8 mouse cellular contexts compared by ENCODE assay signal in genomic region chr2:102002408-102002973, GRCm38 (mm10).
DNase-seq lines count a peak whose midpoint lies in the region; ATAC-seq lines count a peak whose summit lies in the region.
"Had no signal": no experiment of that assay in that cellular context is flagged by ENCODE, and none has a peak within 500 bp of the region (broad histone marks: within the 10 kb centered on the region; RNA-seq: fewer than 3 reads in every experiment).

No protein-coding gene starts in this region.

- no peaks in the 10 kb centered on the region for H3K9me3 ChIP-seq in lung, embryonic 15.5 days
- no peaks in the 10 kb centered on the region for H3K9me3 ChIP-seq in forebrain, embryonic 14.5 days (replicated peaks; ENCODE audit: control insufficient read depth, low read length)
- no peaks in the 10 kb centered on the region for H3K9me3 ChIP-seq in liver, embryonic 12.5 days (replicated peaks)
- H3K9me3 ChIP-seq in stomach, embryonic 16.5 days (replicated peaks; ENCODE audit: control insufficient read depth, low read length): no peaks in the 10 kb centered on the region
- H3K9me3 ChIP-seq: liver, embryonic 13.5 days had no signal

- H3K9ac ChIP-seq in lung, embryonic 15.5 days: no peak overlapping the region
- peak overlapping the region; percentile 35; the same call in 1 of the 2 replicates for H3K9ac ChIP-seq in forebrain, embryonic 14.5 days (ENCODE audit: low read length)
- no peak overlapping the region for H3K9ac ChIP-seq in liver, embryonic 12.5 days
- no peak overlapping the region for H3K9ac ChIP-seq in stomach, embryonic 16.5 days (ENCODE audit: low read length)
- H3K9ac ChIP-seq: liver, embryonic 13.5 days had no signal

- peak; percentile 56; the same call in 1 of the 2 replicates for ATAC-seq in lung, embryonic 15.5 days (ENCODE audit: borderline replicate concordance, extremely low read depth, low FRiP score, low TSS enrichment)
- ATAC-seq in forebrain, embryonic 14.5 days: no peak
- ATAC-seq in liver, embryonic 12.5 days: no peak
- ATAC-seq in stomach, embryonic 16.5 days (ENCODE audit: insufficient read depth, low FRiP score): peak; percentile 11; the same call in 1 of the 2 replicates

- no peak for DNase-seq in lung, postnatal 25 days (ENCODE audit: low spot score)
- no peak for DNase-seq in forebrain, embryonic 14.5 days (ENCODE audit: low spot score)
- DNase-seq in c-Kit-positive CD71-positive TER-119-positive erythroid progenitor cells, embryonic 14.5 days (ENCODE audit: low spot score): no peak
- DNase-seq in spleen, postnatal 14 days (ENCODE audit: low spot score in 2 of 2): no peak
- DNase-seq: liver, embryonic 13.5 days had no signal

- H3K36me3 ChIP-seq in lung, embryonic 15.5 days: no peaks in the 10 kb centered on the region
- H3K36me3 ChIP-seq in forebrain, embryonic 14.5 days (ENCODE audit: control insufficient read depth, insufficient read depth, low read length): no peaks in the 10 kb centered on the region
- H3K36me3 ChIP-seq in liver, embryonic 12.5 days: no peaks in the 10 kb centered on the region
- H3K36me3 ChIP-seq in stomach, embryonic 16.5 days (ENCODE audit: control insufficient read depth, insufficient read depth, low read length): no peaks in the 10 kb centered on the region
- H3K36me3 ChIP-seq: liver, embryonic 13.5 days had no signal

- 31% methylated on average over 12 of the region's 12 CpGs for WGBS in lung, embryonic 15.5 days
- WGBS in forebrain, embryonic 14.5 days: 21% methylated on average over 12 of the region's 12 CpGs
- WGBS in liver, embryonic 12.5 days (ENCODE audit: insufficient replicate concordance): 33% methylated on average over 12 of the region's 12 CpGs
- WGBS in stomach, embryonic 16.5 days: 46% methylated on average over 12 of the region's 12 CpGs

- no peak overlapping the region for H3K4me3 ChIP-seq in lung, embryonic 15.5 days
- H3K4me3 ChIP-seq in forebrain, embryonic 14.5 days (ENCODE audit: low read depth, low read length): no peak overlapping the region
- no peak overlapping the region for H3K4me3 ChIP-seq in liver, embryonic 12.5 days
- no peak overlapping the region for H3K4me3 ChIP-seq in stomach, embryonic 16.5 days (replicated peaks; ENCODE audit: low read length)
- H3K4me3 ChIP-seq: liver, embryonic 13.5 days had no signal

- peak overlapping the region; percentile 36; the same call in 1 of the 2 replicates for H3K4me2 ChIP-seq in lung, embryonic 15.5 days
- peak overlapping the region; percentile 29 for H3K4me2 ChIP-seq in forebrain, embryonic 14.5 days (ENCODE audit: low read length)
- peak overlapping the region; percentile 5; the same call in 1 of the 2 replicates for H3K4me2 ChIP-seq in liver, embryonic 12.5 days
- H3K4me2 ChIP-seq in stomach, embryonic 16.5 days (ENCODE audit: low read depth, low read length): no peak overlapping the region
- H3K4me2 ChIP-seq: liver, embryonic 13.5 days had no signal

- peak overlapping the region; percentile 78 for H3K27ac ChIP-seq in lung, embryonic 15.5 days
- H3K27ac ChIP-seq in forebrain, embryonic 14.5 days (ENCODE audit: low read depth, low read length): peak overlapping the region; percentile 95
- H3K27ac ChIP-seq in liver, embryonic 12.5 days: peak overlapping the region; percentile 41; the same call in 1 of the 2 replicates
- peak overlapping the region; percentile 58 for H3K27ac ChIP-seq in stomach, embryonic 16.5 days (ENCODE audit: low read length)

- H3K4me1 ChIP-seq in lung, embryonic 15.5 days: peaks cover 69% of the 10 kb centered on the region
- peaks cover 83% of the 10 kb centered on the region for H3K4me1 ChIP-seq in forebrain, embryonic 14.5 days (ENCODE audit: control insufficient read depth, insufficient read depth, low read length)
- peaks cover 30% of the 10 kb centered on the region for H3K4me1 ChIP-seq in liver, embryonic 12.5 days
- peaks cover 44% of the 10 kb centered on the region for H3K4me1 ChIP-seq in stomach, embryonic 16.5 days (ENCODE audit: control insufficient read depth, insufficient read depth, low read length)

- no peaks in the 10 kb centered on the region for H3K27me3 ChIP-seq in lung, embryonic 15.5 days
- H3K27me3 ChIP-seq in forebrain, embryonic 14.5 days (replicated peaks; ENCODE audit: control insufficient read depth, insufficient read depth, low read length): no peaks in the 10 kb centered on the region
- no peaks in the 10 kb centered on the region for H3K27me3 ChIP-seq in liver, embryonic 12.5 days (replicated peaks)
- H3K27me3 ChIP-seq in stomach, embryonic 16.5 days (ENCODE audit: control insufficient read depth, insufficient read depth, low read length): no peaks in the 10 kb centered on the region
- H3K27me3 ChIP-seq: liver, embryonic 13.5 days had no signal

Comparison
In these comparisons a context has a peak if more than half of its experiments do, and no peak if none do; other contexts are left out.
1. ATAC-seq: peak in lung, embryonic 15.5 days (single experiment) and stomach, embryonic 16.5 days (single experiment); none in forebrain, embryonic 14.5 days (single experiment) and liver, embryonic 12.5 days (single experiment).
2. H3K27ac ChIP-seq: peak in every context shown above with its lines; median percentile 95 in forebrain, embryonic 14.5 days; 78 in lung, embryonic 15.5 days; 58 in stomach, embryonic 16.5 days; 41 in liver, embryonic 12.5 days.